8 mouse cellular contexts compared by ENCODE assay signal in genomic region chr6:87101281-87101954, GRCm38 (mm10). TPM values are rescaled to one million over a fixed set of nuclear protein-coding genes. Genes with fewer than 3 reads are reported as not detected.
DNase-seq lines count a peak whose midpoint lies in the region; ATAC-seq and TF ChIP-seq lines count a peak whose summit lies in the region.

No protein-coding gene starts in this region.

- no peaks in the 10 kb centered on the region for H3K27me3 ChIP-seq in forebrain, embryonic 12.5 days
- no peaks in the 10 kb centered on the region for H3K27me3 ChIP-seq in heart, postnatal 0 days (ENCODE audit: control insufficient read depth, insufficient read depth, low read length)
- no peaks in the 10 kb centered on the region for H3K27me3 ChIP-seq in liver, embryonic 14.5 days (ENCODE audit: control insufficient read depth, insufficient read depth, low read length)
- H3K27me3 ChIP-seq in neural tube, embryonic 11.5 days (ENCODE audit: control insufficient read depth, insufficient read depth, low read length): no peaks in the 10 kb centered on the region
- no peaks in the 10 kb centered on the region for H3K27me3 ChIP-seq in stomach, embryonic 16.5 days (ENCODE audit: control insufficient read depth, insufficient read depth, low read length)

- peak overlapping the region; percentile 18; the same call in 1 of the 2 replicates for H3K4me3 ChIP-seq in forebrain, embryonic 12.5 days (replicated peaks)
- peak overlapping the region; percentile 30 for H3K4me3 ChIP-seq in heart, postnatal 0 days (ENCODE audit: low read depth, low read length)
- H3K4me3 ChIP-seq in liver, embryonic 14.5 days (ENCODE audit: insufficient read depth in 1 of 2, low read depth in 2 of 2, low read length in 2 of 2): no peak overlapping the region
- H3K4me3 ChIP-seq in neural tube, embryonic 11.5 days (ENCODE audit: low read depth, low read length): no peak overlapping the region
- peak overlapping the region; percentile 38 for H3K4me3 ChIP-seq in stomach, embryonic 16.5 days (replicated peaks; ENCODE audit: low read length)

- H3K9me3 ChIP-seq in forebrain, embryonic 12.5 days: no peaks in the 10 kb centered on the region
- no peaks in the 10 kb centered on the region for H3K9me3 ChIP-seq in heart, postnatal 0 days (replicated peaks; ENCODE audit: control insufficient read depth, low read length)
- H3K9me3 ChIP-seq in liver, embryonic 14.5 days (ENCODE audit: control insufficient read depth, low read length): no peaks in the 10 kb centered on the region
- no peaks in the 10 kb centered on the region for H3K9me3 ChIP-seq in neural tube, embryonic 11.5 days (ENCODE audit: control insufficient read depth, low read length)
- H3K9me3 ChIP-seq in stomach, embryonic 16.5 days (replicated peaks; ENCODE audit: control insufficient read depth, low read length): no peaks in the 10 kb centered on the region

- peak; percentile 83 to 86 for DNase-seq in CD8-positive naive resting alpha-beta T cell, adult 2 months (ENCODE audit: low read depth in 2 of 2, low spot score in 2 of 2)
- peak; percentile 78 for DNase-seq in c-Kit-positive CD71-negative TER-119-negative erythroid progenitor cells, embryonic 14.5 days (ENCODE audit: low read depth)
- peak; percentile 78 for DNase-seq in heart, postnatal 0 days (ENCODE audit: low spot score)
- DNase-seq in kidney, postnatal 36 days: peak; percentile 86 to 95
- peak; percentile 54 to 69 (median 62) for DNase-seq in liver, embryonic 14.5 days (ENCODE audit: low read depth in 3 of 3, low spot score in 3 of 3)
- DNase-seq in neural tube, embryonic 11.5 days (ENCODE audit: low spot score): peak; percentile 87

- H3K36me3 ChIP-seq in forebrain, embryonic 12.5 days (replicated peaks): no peaks in the 10 kb centered on the region
- no peaks in the 10 kb centered on the region for H3K36me3 ChIP-seq in heart, postnatal 0 days (replicated peaks; ENCODE audit: control insufficient read depth, insufficient read depth, low read length)
- H3K36me3 ChIP-seq in liver, embryonic 14.5 days (replicated peaks; ENCODE audit: control insufficient read depth, insufficient read depth, low read depth): no peaks in the 10 kb centered on the region
- no peaks in the 10 kb centered on the region for H3K36me3 ChIP-seq in neural tube, embryonic 11.5 days (ENCODE audit: control insufficient read depth, insufficient read depth, low read length)
- no peaks in the 10 kb centered on the region for H3K36me3 ChIP-seq in stomach, embryonic 16.5 days (ENCODE audit: control insufficient read depth, insufficient read depth, low read length)

- no peak overlapping the region for H3K27ac ChIP-seq in forebrain, embryonic 12.5 days
- H3K27ac ChIP-seq in heart, postnatal 0 days (ENCODE audit: low read depth): no peak overlapping the region
- H3K27ac ChIP-seq in liver, embryonic 14.5 days: no peak overlapping the region
- H3K27ac ChIP-seq in neural tube, embryonic 11.5 days (ENCODE audit: low read depth, low read length): no peak overlapping the region
- H3K27ac ChIP-seq in stomach, embryonic 16.5 days (ENCODE audit: low read length): peak overlapping the region; percentile 46; the same call in 1 of the 2 replicates

- H3K4me2 ChIP-seq in forebrain, embryonic 12.5 days: peak overlapping the region; percentile 52
- peak overlapping the region; percentile 69 for H3K4me2 ChIP-seq in heart, postnatal 0 days (ENCODE audit: low read depth, low read length)
- H3K4me2 ChIP-seq in liver, embryonic 14.5 days (ENCODE audit: low read depth): peak overlapping the region; percentile 33
- H3K4me2 ChIP-seq in neural tube, embryonic 11.5 days (ENCODE audit: low read depth): peak overlapping the region; percentile 30
- peak overlapping the region; percentile 68 for H3K4me2 ChIP-seq in stomach, embryonic 16.5 days (ENCODE audit: low read depth, low read length)

- ATAC-seq in forebrain, embryonic 12.5 days (ENCODE audit: low FRiP score): peak; percentile 73; the same call in 1 of the 2 replicates
- ATAC-seq in heart, postnatal 0 days (ENCODE audit: insufficient read depth, low read depth): peak; percentile 37; the same call in 1 of the 2 replicates
- ATAC-seq in liver, embryonic 14.5 days (ENCODE audit: insufficient read depth): no peak
- peak; percentile 53; the same call in 1 of the 2 replicates for ATAC-seq in neural tube, embryonic 11.5 days (ENCODE audit: insufficient read depth, low FRiP score, low TSS enrichment)
- ATAC-seq in stomach, embryonic 16.5 days (ENCODE audit: insufficient read depth, low FRiP score): peak; percentile 55; the same call in 1 of the 2 replicates

- TF ChIP-seq CTCF in heart, postnatal 0 days (IDR thresholded peaks at IDR 0.05; ENCODE audit: low read depth): peak; percentile 90
- peak; percentile 94 for TF ChIP-seq CTCF in liver, embryonic 14.5 days (IDR thresholded peaks at IDR 0.05; ENCODE audit: low read depth)

- no peak overlapping the region for H3K9ac ChIP-seq in forebrain, embryonic 12.5 days
- H3K9ac ChIP-seq in heart, postnatal 0 days (replicated peaks; ENCODE audit: low read depth, low read length): peak overlapping the region; percentile 45; the same call in 1 of the 2 replicates
- H3K9ac ChIP-seq in liver, embryonic 14.5 days (replicated peaks): no peak overlapping the region
- H3K9ac ChIP-seq in neural tube, embryonic 11.5 days (ENCODE audit: low read length): peak overlapping the region; percentile 20; the same call in 1 of the 2 replicates
- peak overlapping the region; percentile 67 for H3K9ac ChIP-seq in stomach, embryonic 16.5 days (ENCODE audit: low read length)

- 6% methylated on average over 12 of the region's 12 CpGs for WGBS in forebrain, embryonic 12.5 days
- WGBS in heart, postnatal 0 days: 8% methylated on average over 12 of the region's 12 CpGs
- 8% methylated on average over 12 of the region's 12 CpGs for WGBS in liver, embryonic 14.5 days (ENCODE audit: insufficient replicate concordance)
- 13% methylated on average over 12 of the region's 12 CpGs for WGBS in neural tube, embryonic 11.5 days
- WGBS in stomach, embryonic 16.5 days: 11% methylated on average over 12 of the region's 12 CpGs

- no peak for TF ChIP-seq EP300 in heart, postnatal 0 days (IDR thresholded peaks at IDR 0.05; ENCODE audit: low read depth)
- TF ChIP-seq EP300 in liver, embryonic 14.5 days (IDR thresholded peaks at IDR 0.05; ENCODE audit: low read depth): no peak

- peaks cover 12% of the 10 kb centered on the region for H3K4me1 ChIP-seq in forebrain, embryonic 12.5 days
- 0 out of 2 replicates have a peak, but pooled peaks cover 3% of the 10 kb centered on the region for H3K4me1 ChIP-seq in heart, postnatal 0 days (ENCODE audit: control insufficient read depth, insufficient read depth)
- H3K4me1 ChIP-seq in liver, embryonic 14.5 days (replicated peaks; ENCODE audit: control insufficient read depth in 2 of 2, insufficient read depth in 2 of 2, low read length in 1 of 2): no peaks in the 10 kb centered on the region
- no peaks in the 10 kb centered on the region for H3K4me1 ChIP-seq in neural tube, embryonic 11.5 days (ENCODE audit: control insufficient read depth, insufficient read depth, low read length)
- H3K4me1 ChIP-seq in stomach, embryonic 16.5 days (ENCODE audit: control insufficient read depth, insufficient read depth, low read length): peaks cover 27% of the 10 kb centered on the region

RNA-seq across cellular contexts. Expression of gene D6Ertd527e, which starts 3.1 kb away (rescaled TPM):
- 0.19 TPM in 1 of 2 replicates, not detected in the other for polyA plus RNA-seq in forebrain, embryonic 12.5 days (2016; fragmentation: Nextera tagmentation; extraction: Ambion mirVana)
- total RNA-seq in heart, postnatal 0 days (2014; rRNA removed; ENCODE audit: low replicate concordance): not detected in 2 replicates
- polyA plus RNA-seq in heart, postnatal 0 days (2015; fragmentation: Nextera tagmentation; extraction: Ambion mirVana): 0.08 TPM in 1 of 2 replicates, not detected in the other
- polyA plus RNA-seq in liver, embryonic 14.5 days (2012; rRNA removed): 0.01 and 0.10 TPM in 2 replicates
- not detected in 2 replicates for polyA plus RNA-seq in liver, embryonic 14.5 days (2014; fragmentation: Nextera tagmentation; extraction: Ambion mirVana)
- 0.11 and 0.17 TPM in 2 replicates for polyA plus RNA-seq in neural tube, embryonic 11.5 days (2014; fragmentation: Nextera tagmentation; extraction: Ambion mirVana)
- polyA plus RNA-seq in stomach, embryonic 16.5 days (2015; fragmentation: Nextera tagmentation; extraction: Ambion mirVana): 0.44 and 0.61 TPM in 2 replicates

RNA-seq across cellular contexts. Expression of gene Gfpt1, which starts 58.8 kb away (rescaled TPM):
- polyA plus RNA-seq in forebrain, embryonic 12.5 days (2016; fragmentation: Nextera tagmentation; extraction: Ambion mirVana): 18.7 and 20.3 TPM in 2 replicates
- 10.0 and 23.3 TPM in 2 replicates for total RNA-seq in heart, postnatal 0 days (2014; rRNA removed; ENCODE audit: low replicate concordance)
- polyA plus RNA-seq in heart, postnatal 0 days (2015; fragmentation: Nextera tagmentation; extraction: Ambion mirVana): 5.4 and 6.7 TPM in 2 replicates
- 3.6 and 5.2 TPM in 2 replicates for polyA plus RNA-seq in liver, embryonic 14.5 days (2012; rRNA removed)
- polyA plus RNA-seq in liver, embryonic 14.5 days (2014; fragmentation: Nextera tagmentation; extraction: Ambion mirVana): 5.5 and 5.9 TPM in 2 replicates
- 18.0 and 18.1 TPM in 2 replicates for polyA plus RNA-seq in neural tube, embryonic 11.5 days (2014; fragmentation: Nextera tagmentation; extraction: Ambion mirVana)
- polyA plus RNA-seq in stomach, embryonic 16.5 days (2015; fragmentation: Nextera tagmentation; extraction: Ambion mirVana): 31.0 and 35.8 TPM in 2 replicates

Comparison
In these comparisons a context has a peak if more than half of its experiments do, and no peak if none do; other contexts are left out.
1. H3K4me3 ChIP-seq: peak in forebrain, embryonic 12.5 days (single experiment), heart, postnatal 0 days (single experiment) and stomach, embryonic 16.5 days (single experiment); none in liver, embryonic 14.5 days (0 of 2) and neural tube, embryonic 11.5 days (single experiment).
2. H3K9ac ChIP-seq: peak in heart, postnatal 0 days (single experiment), neural tube, embryonic 11.5 days (single experiment) and stomach, embryonic 16.5 days (single experiment); none in forebrain, embryonic 12.5 days (single experiment) and liver, embryonic 14.5 days (single experiment).
3. Peak in every context shown above with its lines, with median percentiles within 50 percentile points of each other: DNase-seq and H3K4me2 ChIP-seq.